Mouse (Mus musculus) left cerebral cortex, postnatal 10 days (tissue): ENCODE data around the gene Ppp2r5e. TPM values are rescaled to one million over a fixed set of nuclear protein-coding genes. Genes with fewer than 3 reads are reported as not detected.
"Not testable (repeated sequence)": the region's sequence is repeated elsewhere in the genome, so short reads cannot be mapped to it uniquely, and the experiment has no call there.

ENCODE experiments used
- DNase-seq, 2 experiments: peaks; one replicate each; pipeline ENCODE4 v3.0.0; 2021 to 2022; ENCODE audit warnings: low spot score in 2 of 2, mixed read lengths in 1 of 2; ENCODE audit errors: extremely low spot score in 1 of 2
- intact Hi-C: fragments of 180-260 bp; cut with DNase I; formaldehyde crosslinking; loops from one replicate; pipeline ENCODE4 v1.15.1; 2025
- total RNA-seq, 2 experiments: library from RNA; stranded (reverse); gene quantifications; 2 replicates each; pipeline ENCODE4 v1.2.3; 2021

Ppp2r5e gene
- total RNA-seq, 2 experiments from 2014 or later = 85.6 to 85.8 TPM

DNA sequence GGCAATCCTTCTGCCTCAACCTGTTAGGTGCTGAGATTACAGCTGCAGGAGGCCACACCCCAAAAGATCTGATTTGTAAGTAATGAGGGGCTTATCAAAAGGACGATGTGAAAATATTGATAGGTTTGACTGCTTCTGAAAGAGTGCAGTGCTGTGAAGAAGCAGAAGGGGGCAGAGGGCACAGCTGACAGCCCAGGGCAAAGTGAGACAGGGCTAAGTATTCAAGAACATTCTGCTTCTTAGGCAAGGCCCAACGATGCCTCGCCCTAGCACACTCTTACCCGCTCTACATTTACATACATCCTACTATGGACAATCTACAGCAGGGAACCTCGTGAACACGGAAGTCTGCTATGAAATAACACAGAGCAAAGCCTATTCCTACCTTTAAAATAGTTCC, 128.2 kb downstream of the Ppp2r5e start:
- intact Hi-C loops = loop anchor here (5.0 kb wide), 1 partner anchor 179 kb away; no protein-coding TSS in a partner anchor
- DNase-seq = no peak

DNA sequence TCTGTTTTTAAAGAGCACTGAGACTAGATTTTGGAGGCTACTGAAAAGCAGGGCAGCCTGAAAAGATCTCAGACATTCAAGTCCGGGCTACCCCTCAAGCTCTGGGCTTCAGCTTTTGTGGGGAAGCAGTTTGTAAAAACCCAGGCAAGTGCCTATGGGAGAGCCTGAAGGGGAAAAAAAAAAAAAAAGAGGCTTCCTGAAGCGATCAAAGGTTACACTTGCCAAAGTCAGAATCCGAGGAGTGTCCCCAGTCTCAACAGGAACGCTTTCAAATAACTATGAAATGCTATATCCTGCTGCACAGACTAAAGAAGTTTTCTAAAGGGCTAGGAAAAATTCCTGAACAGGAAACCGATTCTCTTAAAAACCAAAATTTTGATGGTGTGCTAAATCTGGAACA, 128.9 kb downstream of the Ppp2r5e start:
- DNase-seq = no peak
- intact Hi-C loops = loop anchor here (5.0 kb wide), 1 partner anchor 180 kb away; no protein-coding TSS in a partner anchor

- intact Hi-C loops = loop anchor here (5.0 kb wide), 1 partner anchor 181 kb away; no protein-coding TSS in a partner anchor
- no peak for DNase-seq
Measured at GRCm38 (mm10) chr12:75466206-75466605, 129.8 kb downstream of the Ppp2r5e start.

DNA sequence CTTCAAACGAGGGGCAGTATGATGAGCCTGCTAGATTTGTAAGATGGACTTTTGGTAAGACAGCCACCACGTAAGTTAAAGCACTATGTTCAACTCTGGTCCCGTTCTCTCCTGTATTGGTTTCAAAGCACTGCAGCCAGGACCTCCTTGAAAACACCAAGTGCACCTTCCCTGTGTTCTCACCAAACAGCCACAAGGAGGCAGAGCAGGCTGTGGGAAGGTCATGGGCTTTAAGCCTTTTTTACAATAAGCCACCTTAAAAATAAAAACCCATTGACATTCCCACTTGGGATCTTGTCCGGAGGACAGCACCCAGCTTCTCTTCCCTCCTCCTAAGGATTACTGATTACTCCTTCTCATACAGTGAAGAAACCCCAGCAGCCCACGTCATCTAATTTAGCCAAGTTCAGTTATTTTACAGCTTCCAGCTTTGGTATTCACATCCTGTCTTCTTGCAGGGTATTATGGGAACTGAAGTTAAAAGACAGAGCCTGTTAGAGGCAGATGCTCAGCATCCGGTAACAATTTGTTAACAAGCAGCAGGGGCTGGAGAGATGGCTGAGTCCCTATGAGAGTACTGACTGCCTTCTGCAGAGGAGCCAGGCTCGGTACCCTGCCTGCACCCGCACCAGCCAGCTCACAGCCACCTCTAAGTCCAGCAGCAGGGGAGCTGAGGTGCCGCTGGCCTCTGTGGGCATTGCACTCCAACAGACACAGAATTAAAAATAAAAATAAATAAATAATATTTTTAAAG, 131.9 kb downstream of the Ppp2r5e start:
- DNase-seq = peak; percentile 43 to 51

DNA sequence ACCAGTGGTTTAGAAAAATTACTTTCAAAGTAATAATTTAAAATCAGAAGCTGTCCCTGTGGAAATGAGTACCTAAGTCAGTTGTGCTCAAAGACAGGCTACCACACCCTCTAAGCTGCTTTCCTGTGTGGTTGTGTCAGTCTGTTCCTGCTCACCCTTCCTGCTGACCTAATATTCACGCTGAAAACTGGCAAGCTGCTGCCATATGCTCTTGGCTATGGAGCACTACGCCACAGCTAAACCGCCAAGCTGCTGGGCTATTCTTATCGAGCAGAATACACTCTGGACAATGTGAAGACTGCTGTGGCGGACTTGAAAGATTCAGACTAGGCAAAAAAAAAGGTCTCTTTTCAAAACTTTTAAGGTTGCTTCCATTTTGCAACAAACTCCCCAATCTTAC, 135.5 kb downstream of the Ppp2r5e start:
- intact Hi-C loops = no loop called here
- no peak for DNase-seq

More for the DNA sequence above, 131.9 kb downstream of the Ppp2r5e start:
- intact Hi-C loops = loop anchor here (2.0 kb wide), 2 partner anchors 133 to 193 kb away; partner anchors contain the start of gene Ppp2r5e

DNA sequence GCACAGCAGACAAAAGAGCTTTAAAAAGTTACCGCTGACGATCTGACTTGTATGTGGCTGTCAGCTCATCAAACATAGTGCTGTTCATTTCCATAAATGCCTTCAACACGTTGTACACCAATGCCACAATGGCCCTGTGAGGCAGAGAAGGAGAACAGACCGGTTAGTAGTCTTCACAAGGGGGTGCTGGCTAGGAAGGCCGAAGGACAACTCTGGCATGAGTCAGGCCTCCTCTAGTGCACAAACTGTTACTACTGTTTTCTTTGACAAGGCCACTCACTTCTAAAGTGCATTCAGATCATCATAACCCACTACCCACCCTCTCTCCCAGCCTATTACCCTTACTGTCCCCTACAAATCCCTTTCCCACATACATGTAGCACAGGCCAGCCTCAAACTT, 136.4 kb downstream of the Ppp2r5e start:
- DNase-seq = no peak
- intact Hi-C loops = no loop called here

GRCm38 (mm10) chr12:75453441-75453840, 142.6 kb downstream of the Ppp2r5e start:
- intact Hi-C loops = no loop called here
- DNase-seq = no peak

- intact Hi-C loops = no loop called here
- DNase-seq = no peak
Measured at GRCm38 (mm10) chr12:75453027-75453426, 143.0 kb downstream of the Ppp2r5e start.

- intact Hi-C loops = no loop called here
- DNase-seq = no peak
Measured at GRCm38 (mm10) chr12:75450592-75450991, 145.5 kb downstream of the Ppp2r5e start.

GRCm38 (mm10) chr12:75450011-75450410, 146.0 kb downstream of the Ppp2r5e start:
- intact Hi-C loops = no loop called here

GRCm38 (mm10) chr12:75449475-75449966, 146.5 kb downstream of the Ppp2r5e start:
- DNase-seq = peak in 1 of 2 experiments; percentile 39
- intact Hi-C loops = no loop called here

More at GRCm38 (mm10) chr12:75450011-75450410, 146.0 kb downstream of the Ppp2r5e start:
- no peak for DNase-seq

GRCm38 (mm10) chr12:75448921-75449320, 147.1 kb downstream of the Ppp2r5e start:
- intact Hi-C loops = no loop called here
- peak; percentile 42 to 72 for DNase-seq

DNA sequence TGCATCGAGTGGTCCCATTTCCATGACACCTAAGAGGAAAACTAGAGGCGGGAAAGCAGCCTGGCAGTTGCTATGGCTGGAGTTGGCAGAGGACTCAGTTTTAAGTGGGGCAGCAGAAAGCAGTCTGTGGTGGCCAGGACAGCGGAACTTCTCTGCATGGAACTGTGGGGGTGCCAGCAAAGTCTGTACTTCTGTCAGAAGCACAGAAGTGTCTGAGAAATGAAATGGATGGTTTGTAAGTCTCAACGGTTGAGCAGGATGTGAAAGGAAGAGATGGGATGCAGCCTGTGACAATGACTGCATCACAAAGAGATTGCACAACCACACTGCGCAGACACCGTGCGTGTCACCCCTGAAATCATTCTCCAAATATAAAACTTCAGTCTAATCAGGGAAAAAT, 149.8 kb downstream of the Ppp2r5e start:
- intact Hi-C loops = no loop called here
- DNase-seq = no peak

DNA sequence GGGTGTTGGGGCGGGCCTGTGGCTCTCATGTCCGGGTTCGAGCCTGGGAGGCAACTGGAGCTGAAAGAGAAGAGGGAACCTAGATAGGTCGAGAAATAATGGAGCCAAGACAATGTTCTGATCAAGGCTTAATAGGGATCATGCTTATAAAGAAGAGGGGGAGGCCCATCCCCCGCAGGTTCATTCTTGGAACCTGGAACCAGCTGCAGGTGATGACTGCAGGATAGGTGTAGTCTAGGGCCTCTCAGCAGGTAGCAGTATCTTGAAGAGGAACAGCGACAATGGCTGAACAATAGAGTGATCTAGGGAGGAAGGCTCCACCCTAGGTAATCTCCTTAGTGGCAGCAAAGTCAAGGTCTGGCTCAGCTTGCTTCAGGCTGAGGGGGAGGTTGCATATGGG, 163.6 kb downstream of the Ppp2r5e start:
- intact Hi-C loops, DNase-seq: not testable (repeated sequence)

GRCm38 (mm10) chr12:75429685-75430396, 166.2 kb downstream of the Ppp2r5e start:
- intact Hi-C loops = no loop called here
- no peak for DNase-seq

DNA sequence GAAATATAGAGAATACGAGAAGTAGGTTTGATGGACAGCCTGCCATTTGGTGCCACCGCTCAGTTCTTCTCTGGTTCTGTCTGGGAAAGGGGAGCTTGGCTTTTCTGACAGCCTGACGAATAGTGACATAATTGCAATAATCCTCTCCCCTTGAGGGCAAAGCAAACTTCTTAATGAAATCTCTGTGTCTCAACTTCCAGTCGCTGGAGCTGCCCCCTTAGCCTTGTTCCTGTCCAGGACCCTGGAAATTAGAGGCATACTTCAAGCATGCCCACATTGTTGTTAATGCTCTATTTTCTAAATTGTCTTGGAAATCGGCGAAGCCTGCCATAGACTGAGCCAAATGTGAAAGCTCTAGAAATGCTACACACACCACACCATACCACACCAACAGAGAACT, 167.3 kb downstream of the Ppp2r5e start:
- intact Hi-C loops = no loop called here
- DNase-seq = no peak

DNA sequence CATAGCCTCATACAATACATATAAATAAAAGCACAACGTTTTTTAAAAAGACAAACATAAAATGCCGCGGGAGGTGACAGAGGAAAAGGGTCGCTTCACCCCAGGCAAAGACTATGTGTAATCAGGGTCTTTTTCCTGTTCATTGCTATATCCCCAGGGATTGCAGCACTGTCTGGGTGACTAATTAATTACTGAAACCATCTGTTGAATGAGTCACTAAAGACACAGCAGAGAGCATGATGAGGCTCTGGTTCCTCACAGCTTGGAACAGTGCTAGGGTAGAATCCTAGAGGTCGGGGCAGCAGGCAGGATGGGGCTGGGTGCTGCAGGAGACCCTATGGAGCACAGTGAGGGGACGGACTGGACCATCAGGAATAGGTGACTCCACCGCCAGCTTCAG, 170.2 kb downstream of the Ppp2r5e start:
- DNase-seq = no peak
- intact Hi-C loops = no loop called here

- DNase-seq = no peak
- intact Hi-C loops = no loop called here
Measured at GRCm38 (mm10) chr12:75424817-75425216, 171.2 kb downstream of the Ppp2r5e start.

GRCm38 (mm10) chr12:75424359-75424758, 171.7 kb downstream of the Ppp2r5e start:
- intact Hi-C loops = no loop called here
- peak; percentile 36 to 49 for DNase-seq

DNA sequence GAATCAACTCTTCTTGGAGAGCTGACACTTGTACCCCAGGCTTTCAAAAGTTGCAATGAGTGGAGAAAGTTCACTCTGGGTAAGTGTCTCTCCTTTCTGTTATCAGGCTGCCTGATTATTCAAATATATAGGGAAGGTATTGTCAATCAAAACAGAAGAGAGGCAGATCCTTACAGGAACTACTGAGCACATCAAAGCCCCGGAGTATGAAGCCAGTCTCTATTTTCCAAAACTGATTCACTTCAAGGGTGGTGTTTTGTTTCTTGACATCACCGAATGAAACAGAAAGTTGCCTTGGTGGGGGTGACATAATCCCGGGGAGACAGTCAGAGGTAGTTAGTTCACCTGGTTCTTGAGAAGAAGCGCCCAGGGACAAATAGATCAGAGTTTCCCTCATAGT, 179.4 kb downstream of the Ppp2r5e start, which contains the start of gene Gphb5:
TSS of gene Gphb5 (minus strand) at position 101 of the 400 bp plus-strand sequence.
- DNase-seq = no peak
- intact Hi-C loops = no loop called here
